Mouse (Mus musculus): ENCODE measurements around the gene Mbd3. TPM values are rescaled to one million over a fixed set of nuclear protein-coding genes. Genes with fewer than 3 reads are reported as not detected.

Mbd3 gene
- polyA plus RNA-seq, 1 experiment from 2014 or later: 216 TPM

DNA sequence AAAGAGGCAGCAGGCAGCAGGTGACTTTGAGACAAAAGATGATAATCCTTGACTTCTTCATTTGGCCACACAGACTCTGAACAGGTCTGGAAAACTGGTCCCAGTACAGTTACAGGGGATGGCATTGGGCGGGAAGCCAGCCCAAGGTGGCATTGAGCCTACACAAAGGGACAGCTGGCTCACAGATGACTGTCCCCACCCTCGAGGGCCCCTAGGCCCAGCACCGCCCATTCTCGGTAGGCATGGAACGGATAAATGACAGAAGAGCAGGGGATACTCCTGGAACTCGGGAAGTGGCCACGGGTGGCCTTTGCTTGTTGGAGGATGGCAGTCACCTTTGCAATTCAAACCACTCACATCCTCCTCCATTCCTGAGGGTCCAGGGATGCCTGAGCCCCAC, 14.0 kb downstream of the Mbd3 start:
- ATAC-seq (peak; percentile 22; the same call in 1 of the 2 replicates), DNase-seq (ENCODE audit: low spot score) (peak; percentile 57)
- H3K4me1 ChIP-seq (ENCODE audit: control insufficient read depth, insufficient read depth, low read length): peaks cover 28% of the 10 kb centered on the region
- H3K27me3 ChIP-seq (replicated peaks; ENCODE audit: control insufficient read depth, insufficient read depth, low read length): no peaks in the 10 kb centered on the region
- peak overlapping the region; percentile 97 for H3K4me3 ChIP-seq (ENCODE audit: low read depth, low read length)
- under 1% methylated on average over 7 of the region's 7 CpGs for WGBS
- no peaks in the 10 kb centered on the region for H3K9me3 ChIP-seq (replicated peaks; ENCODE audit: control insufficient read depth, low read length)
- H3K4me2 ChIP-seq (ENCODE audit: low read length): peak overlapping the region; percentile 98
- H3K27ac ChIP-seq (ENCODE audit: low read depth, low read length): peak overlapping the region; percentile 95
- H3K36me3 ChIP-seq (ENCODE audit: control insufficient read depth, insufficient read depth, low read length): peaks cover 55% of the 10 kb centered on the region
- H3K9ac ChIP-seq (ENCODE audit: low read length): peak overlapping the region; percentile 99

- Histone ChIP-seq H3K9me3 (replicated peaks; ENCODE audit: control insufficient read depth, low read length) (no peaks in the 10 kb centered on the region), H3K27ac (ENCODE audit: low read depth, low read length) (peak overlapping the region; percentile 95), H3K4me3 (ENCODE audit: low read depth, low read length) (peak overlapping the region; percentile 97), H3K27me3 (replicated peaks; ENCODE audit: control insufficient read depth, insufficient read depth, low read length) (no peaks in the 10 kb centered on the region), H3K4me1 (ENCODE audit: control insufficient read depth, insufficient read depth, low read length) (peaks cover 28% of the 10 kb centered on the region), H3K36me3 (ENCODE audit: control insufficient read depth, insufficient read depth, low read length) (peaks cover 55% of the 10 kb centered on the region), H3K9ac (ENCODE audit: low read length) (peak overlapping the region; percentile 99), H3K4me2 (ENCODE audit: low read length) (peak overlapping the region; percentile 98)
- DNase-seq (ENCODE audit: low spot score) (no peak), ATAC-seq (no peak)
- WGBS: 68% methylated on average over 7 of the region's 7 CpGs
Observed at GRCm38 (mm10) chr10:80384709-80385108, 14.6 kb downstream of the Mbd3 start.

GRCm38 (mm10) chr10:80384115-80384639, 15.2 kb downstream of the Mbd3 start:
- no peak for ATAC-seq
- H3K4me2 ChIP-seq (ENCODE audit: low read length): peak overlapping the region; percentile 98

GRCm38 (mm10) chr10:80383431-80383830, 15.9 kb downstream of the Mbd3 start:
- H3K36me3 ChIP-seq (ENCODE audit: control insufficient read depth, insufficient read depth, low read length): peaks cover 63% of the 10 kb centered on the region
- no peaks in the 10 kb centered on the region for H3K27me3 ChIP-seq (replicated peaks; ENCODE audit: control insufficient read depth, insufficient read depth, low read length)
- no peaks in the 10 kb centered on the region for H3K9me3 ChIP-seq (replicated peaks; ENCODE audit: control insufficient read depth, low read length)
- H3K4me1 ChIP-seq (ENCODE audit: control insufficient read depth, insufficient read depth, low read length): peaks cover 28% of the 10 kb centered on the region
- peak overlapping the region; percentile 99; the same call in 1 of the 2 replicates for H3K9ac ChIP-seq (ENCODE audit: low read length)
- DNase-seq (ENCODE audit: low spot score): no peak
- H3K4me2 ChIP-seq (ENCODE audit: low read length): peak overlapping the region; percentile 98
- no peak for ATAC-seq
- H3K27ac ChIP-seq (ENCODE audit: low read depth, low read length): no peak overlapping the region
- peak overlapping the region; percentile 97 for H3K4me3 ChIP-seq (ENCODE audit: low read depth, low read length)
- WGBS: 61% methylated on average over 4 of the region's 4 CpGs

More at GRCm38 (mm10) chr10:80384115-80384639, 15.2 kb downstream of the Mbd3 start:
- H3K4me1 ChIP-seq (ENCODE audit: control insufficient read depth, insufficient read depth, low read length): peaks cover 28% of the 10 kb centered on the region
- H3K27ac ChIP-seq (ENCODE audit: low read depth, low read length): no peak overlapping the region
- peaks cover 59% of the 10 kb centered on the region for H3K36me3 ChIP-seq (ENCODE audit: control insufficient read depth, insufficient read depth, low read length)
- H3K4me3 ChIP-seq (ENCODE audit: low read depth, low read length): peak overlapping the region; percentile 97
- H3K9ac ChIP-seq (ENCODE audit: low read length): peak overlapping the region; percentile 99
- H3K9me3 ChIP-seq (replicated peaks; ENCODE audit: control insufficient read depth, low read length): no peaks in the 10 kb centered on the region
- DNase-seq (ENCODE audit: low spot score): no peak
- H3K27me3 ChIP-seq (replicated peaks; ENCODE audit: control insufficient read depth, insufficient read depth, low read length): no peaks in the 10 kb centered on the region
- 87% methylated on average over 4 of the region's 4 CpGs for WGBS

DNA sequence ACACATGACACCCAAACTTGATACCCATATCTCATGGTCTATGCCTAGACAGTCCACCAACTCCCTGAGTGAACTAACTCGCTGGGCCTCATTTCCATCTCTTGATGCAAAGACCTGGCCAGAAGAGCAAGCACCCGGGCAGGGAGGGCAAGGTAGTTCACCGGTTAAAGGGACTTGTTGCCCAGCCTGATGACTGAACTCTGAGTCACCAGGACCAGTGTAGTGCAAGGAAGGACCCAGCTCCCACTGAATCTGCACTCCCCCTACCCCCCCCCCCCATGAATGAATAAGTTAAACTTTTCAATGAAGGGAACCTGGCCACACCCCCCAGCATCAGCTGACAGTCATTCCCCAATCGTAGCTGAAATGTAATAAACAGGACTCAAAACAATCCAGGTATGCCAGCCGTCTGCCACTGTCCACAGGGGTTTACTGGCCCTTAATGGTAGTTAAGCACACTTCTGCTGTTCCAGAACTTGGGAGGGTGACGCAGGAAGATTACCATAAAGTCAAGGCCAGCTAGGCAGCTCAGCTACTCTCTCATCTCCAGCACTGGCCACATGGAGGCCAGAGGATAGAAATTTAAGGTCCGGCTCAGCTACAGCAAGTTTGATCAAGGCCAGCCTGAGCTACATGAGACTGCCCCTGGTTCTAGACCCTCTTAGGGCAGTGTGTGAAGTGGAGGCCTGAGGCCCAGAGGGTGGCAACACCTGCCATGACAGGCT, 16.5 kb downstream of the Mbd3 start:
- peaks cover 63% of the 10 kb centered on the region for H3K36me3 ChIP-seq (ENCODE audit: control insufficient read depth, insufficient read depth, low read length)
- WGBS: 86% methylated on average over 7 of the region's 7 CpGs

GRCm38 (mm10) chr10:80377716-80378115, 21.6 kb downstream of the Mbd3 start:
- Histone ChIP-seq H3K9ac (ENCODE audit: low read length) (no peak overlapping the region), H3K4me2 (ENCODE audit: low read length) (no peak overlapping the region), H3K36me3 (ENCODE audit: control insufficient read depth, insufficient read depth, low read length) (peaks cover 38% of the 10 kb centered on the region), H3K9me3 (replicated peaks; ENCODE audit: control insufficient read depth, low read length) (no peaks in the 10 kb centered on the region), H3K27me3 (replicated peaks; ENCODE audit: control insufficient read depth, insufficient read depth, low read length) (no peaks in the 10 kb centered on the region), H3K4me3 (ENCODE audit: low read depth, low read length) (no peak overlapping the region), H3K4me1 (ENCODE audit: control insufficient read depth, insufficient read depth, low read length) (no peaks in the 10 kb centered on the region), H3K27ac (ENCODE audit: low read depth, low read length) (no peak overlapping the region)
- DNase-seq (ENCODE audit: low spot score) (no peak), ATAC-seq (no peak)
- WGBS: 53% methylated on average over 10 of the region's 10 CpGs

More for the DNA sequence above, 16.5 kb downstream of the Mbd3 start:
- H3K4me1 ChIP-seq (ENCODE audit: control insufficient read depth, insufficient read depth, low read length): peaks cover 22% of the 10 kb centered on the region
- no peaks in the 10 kb centered on the region for H3K27me3 ChIP-seq (replicated peaks; ENCODE audit: control insufficient read depth, insufficient read depth, low read length)
- H3K4me3 ChIP-seq (ENCODE audit: low read depth, low read length): peak overlapping the region; percentile 97; the same call in 1 of the 2 replicates
- no peak for DNase-seq (ENCODE audit: low spot score)
- peak overlapping the region; percentile 99; the same call in 1 of the 2 replicates for H3K9ac ChIP-seq (ENCODE audit: low read length)
- no peak for ATAC-seq
- H3K4me2 ChIP-seq (ENCODE audit: low read length): peak overlapping the region; percentile 98
- H3K9me3 ChIP-seq (replicated peaks; ENCODE audit: control insufficient read depth, low read length): no peaks in the 10 kb centered on the region
- H3K27ac ChIP-seq (ENCODE audit: low read depth, low read length): no peak overlapping the region

GRCm38 (mm10) chr10:80376160-80376559, 23.2 kb downstream of the Mbd3 start:
- Histone ChIP-seq H3K27me3 (replicated peaks; ENCODE audit: control insufficient read depth, insufficient read depth, low read length) (no peaks in the 10 kb centered on the region), H3K4me2 (ENCODE audit: low read length) (no peak overlapping the region), H3K36me3 (ENCODE audit: control insufficient read depth, insufficient read depth, low read length) (peaks cover 23% of the 10 kb centered on the region), H3K9ac (ENCODE audit: low read length) (no peak overlapping the region), H3K27ac (ENCODE audit: low read depth, low read length) (no peak overlapping the region), H3K4me1 (ENCODE audit: control insufficient read depth, insufficient read depth, low read length) (0 out of 2 replicates have a peak, but pooled peaks cover 6% of the 10 kb centered on the region), H3K4me3 (ENCODE audit: low read depth, low read length) (no peak overlapping the region), H3K9me3 (replicated peaks; ENCODE audit: control insufficient read depth, low read length) (no peaks in the 10 kb centered on the region)
- ATAC-seq: peak; percentile 64; the same call in 1 of the 2 replicates
- DNase-seq (ENCODE audit: low spot score): peak; percentile 96
- 1% methylated on average over 7 of the region's 7 CpGs for WGBS

DNA sequence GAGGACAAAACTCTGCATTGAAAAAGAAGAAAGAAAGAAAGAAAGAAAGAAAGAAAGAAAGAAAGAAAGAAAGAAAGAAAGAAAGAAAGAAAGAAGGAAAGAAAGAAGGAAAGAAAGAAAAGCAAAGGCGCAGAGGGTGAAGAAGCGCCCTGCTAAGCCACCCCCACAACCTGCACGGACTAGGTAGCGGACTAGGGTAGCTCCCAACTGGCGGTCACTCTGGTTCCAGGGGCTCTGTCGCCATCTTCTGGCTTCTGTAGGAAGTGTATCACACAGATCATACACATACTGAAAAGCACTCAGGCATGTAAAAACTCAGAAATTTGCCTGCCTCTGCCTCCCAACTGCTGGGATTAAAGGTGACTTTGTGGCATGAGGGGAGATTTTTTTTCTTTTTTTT, 25.3 kb downstream of the Mbd3 start:
- peak; percentile 67 for DNase-seq (ENCODE audit: low spot score)
- WGBS: 23% methylated on average over 6 of the region's 6 CpGs

DNA sequence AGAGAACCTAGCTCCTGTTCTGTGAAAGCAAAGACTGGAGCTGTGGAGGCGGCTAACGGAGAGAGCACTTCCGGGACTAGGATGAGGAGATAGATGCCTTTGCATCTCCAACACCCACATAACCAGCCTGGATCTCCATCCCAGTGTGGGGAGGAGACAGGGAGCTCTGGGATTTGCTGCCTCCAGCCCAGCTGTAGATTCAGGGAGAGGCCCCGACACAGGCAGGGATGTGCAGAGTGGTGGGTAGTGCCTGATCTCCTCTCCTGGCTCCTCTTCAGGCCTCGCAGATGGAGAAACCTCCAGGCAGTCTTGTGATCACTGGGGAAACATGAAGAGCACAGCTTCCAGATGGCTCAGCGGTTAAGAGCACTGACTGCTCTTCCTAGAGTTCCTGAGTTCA, 26.6 kb downstream of the Mbd3 start:
- 87% methylated on average over 6 of the region's 6 CpGs for WGBS
- Histone ChIP-seq H3K4me2 (ENCODE audit: low read length) (no peak overlapping the region), H3K36me3 (ENCODE audit: control insufficient read depth, insufficient read depth, low read length) (no peaks in the 10 kb centered on the region), H3K27me3 (replicated peaks; ENCODE audit: control insufficient read depth, insufficient read depth, low read length) (no peaks in the 10 kb centered on the region), H3K9ac (ENCODE audit: low read length) (no peak overlapping the region), H3K9me3 (replicated peaks; ENCODE audit: control insufficient read depth, low read length) (no peaks in the 10 kb centered on the region), H3K4me1 (ENCODE audit: control insufficient read depth, insufficient read depth, low read length) (0 out of 2 replicates have a peak, but pooled peaks cover 6% of the 10 kb centered on the region), H3K4me3 (ENCODE audit: low read depth, low read length) (no peak overlapping the region), H3K27ac (ENCODE audit: low read depth, low read length) (no peak overlapping the region)
- ATAC-seq (no peak), DNase-seq (ENCODE audit: low spot score) (no peak)

More for the DNA sequence above, 25.3 kb downstream of the Mbd3 start:
- peaks cover 3% of the 10 kb centered on the region for H3K36me3 ChIP-seq (ENCODE audit: control insufficient read depth, insufficient read depth, low read length)
- no peak overlapping the region for H3K9ac ChIP-seq (ENCODE audit: low read length)
- no peaks in the 10 kb centered on the region for H3K9me3 ChIP-seq (replicated peaks; ENCODE audit: control insufficient read depth, low read length)
- no peaks in the 10 kb centered on the region for H3K27me3 ChIP-seq (replicated peaks; ENCODE audit: control insufficient read depth, insufficient read depth, low read length)
- no peak overlapping the region for H3K4me3 ChIP-seq (ENCODE audit: low read depth, low read length)
- 0 out of 2 replicates have a peak, but pooled peaks cover 6% of the 10 kb centered on the region for H3K4me1 ChIP-seq (ENCODE audit: control insufficient read depth, insufficient read depth, low read length)
- ATAC-seq: no peak
- no peak overlapping the region for H3K4me2 ChIP-seq (ENCODE audit: low read length)
- no peak overlapping the region for H3K27ac ChIP-seq (ENCODE audit: low read depth, low read length)

All from forebrain, embryonic 14.5 days (tissue).